Mouse (Mus musculus) erythroblast, embryonic 14.5 days (primary cell): ENCODE measurements around the gene Dgcr2.

Experiments used
- GATA1 ChIP-seq: IDR thresholded peaks from 2 replicates; pipeline ENCODE4 v1.6.1; 2012; ENCODE audit warnings: low read length, inconsistent platforms, mixed read lengths
- TAL1 ChIP-seq: IDR thresholded peaks from 3 replicates; pipeline ENCODE4 v1.6.1; 2012; ENCODE audit warnings: low read length, inconsistent platforms, mixed read lengths

GRCm38 (mm10) chr16:17834543-17834942 is 63.8 kb downstream of the Dgcr2 start:
- TF ChIP-seq GATA1 (no peak), TAL1 (no peak)
